Mouse (Mus musculus): ENCODE data around the gene Polr3f. TPM values are rescaled to one million over a fixed set of nuclear protein-coding genes. Genes with fewer than 3 reads are reported as not detected.

Polr3f gene
- polyA plus RNA-seq, 1 experiment from 2014 or later, result 26.4 TPM

DNA sequence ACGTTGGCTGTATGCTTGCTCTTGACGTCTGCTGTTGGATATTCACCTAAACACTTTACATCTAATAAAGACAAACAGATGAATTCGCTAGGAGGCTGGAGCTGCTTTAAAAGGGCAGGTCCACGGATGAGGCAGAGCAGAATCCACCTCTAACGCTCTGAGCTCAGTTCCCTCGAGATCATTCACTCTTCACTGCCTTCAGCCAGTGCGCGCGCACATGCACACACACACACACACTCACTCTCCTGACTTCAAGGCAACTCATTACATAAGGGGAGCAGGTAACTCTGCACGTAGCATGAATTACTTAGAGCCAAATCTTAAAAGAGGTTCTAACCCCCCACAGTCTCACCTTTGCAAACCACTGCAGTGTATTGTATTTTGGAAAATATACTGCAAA lies 1.7 kb upstream of the Polr3f start:
- Histone ChIP-seq H3K27ac (ENCODE audit: low read depth, low read length) (no peak overlapping the region), H3K4me2 (ENCODE audit: low read depth, low read length) (peak overlapping the region; percentile 49; the same call in 1 of the 2 replicates), H3K27me3 (ENCODE audit: control insufficient read depth, insufficient read depth, low read length) (no peaks in the 10 kb centered on the region), H3K36me3 (ENCODE audit: control insufficient read depth, insufficient read depth, low read length) (no peaks in the 10 kb centered on the region; the same call in 1 of the 2 replicates), H3K4me3 (ENCODE audit: low read depth, low read length) (peak overlapping the region; percentile 81; the same call in 1 of the 2 replicates), H3K9me3 (ENCODE audit: control insufficient read depth, low read length) (no peaks in the 10 kb centered on the region), H3K9ac (replicated peaks; ENCODE audit: low read depth, low read length) (no peak overlapping the region), H3K4me1 (ENCODE audit: control insufficient read depth, insufficient read depth, low read length) (peaks cover 8% of the 10 kb centered on the region; the same call in 1 of the 2 replicates)
- ATAC-seq (ENCODE audit: low read depth), result no peak
- WGBS, result 43% methylated on average over 10 of the region's 10 CpGs

GRCm38 (mm10) chr2:144527821-144528174 lies 280 bp downstream of the Polr3f start:
- no peaks in the 10 kb centered on the region for H3K9me3 ChIP-seq (ENCODE audit: control insufficient read depth, low read length)
- no peaks in the 10 kb centered on the region for H3K27me3 ChIP-seq (ENCODE audit: control insufficient read depth, insufficient read depth, low read length)
- under 1% methylated on average over 25 of the region's 25 CpGs for WGBS
- H3K4me1 ChIP-seq (ENCODE audit: control insufficient read depth, insufficient read depth, low read length), result peaks cover 8% of the 10 kb centered on the region; the same call in 1 of the 2 replicates
- H3K36me3 ChIP-seq (ENCODE audit: control insufficient read depth, insufficient read depth, low read length), result peaks cover under 1% of the 10 kb centered on the region; the same call in 1 of the 2 replicates
- peak overlapping the region; percentile 96 for H3K27ac ChIP-seq (ENCODE audit: low read depth, low read length)
- peak overlapping the region; percentile 49 for H3K4me2 ChIP-seq (ENCODE audit: low read depth, low read length)
- H3K4me3 ChIP-seq (ENCODE audit: low read depth, low read length), result peak overlapping the region; percentile 81
- peak overlapping the region; percentile 75 for H3K9ac ChIP-seq (replicated peaks; ENCODE audit: low read depth, low read length)
- peak; percentile 62 for ATAC-seq (ENCODE audit: low read depth)

DNA sequence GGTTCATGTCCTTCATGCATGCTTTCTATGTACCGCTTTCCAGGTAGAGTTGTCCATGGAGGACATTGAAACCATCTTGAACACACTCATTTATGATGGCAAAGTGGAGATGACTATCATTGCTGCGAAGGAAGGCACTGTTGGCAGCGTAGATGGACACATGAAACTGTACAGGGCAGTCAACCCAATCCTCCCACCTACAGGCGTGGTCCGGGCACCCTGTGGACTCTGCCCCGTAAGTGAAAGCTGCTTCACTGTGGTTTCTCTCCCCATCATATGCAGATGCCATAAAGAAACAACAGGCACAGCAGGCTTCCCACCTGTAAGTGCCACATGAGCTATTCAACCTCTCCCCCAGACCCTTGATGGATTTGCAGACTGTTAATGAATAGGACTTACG lies 9.6 kb downstream of the Polr3f start:
- H3K36me3 ChIP-seq (ENCODE audit: control insufficient read depth, insufficient read depth, low read length), result peaks cover 65% of the 10 kb centered on the region
- 96% methylated on average over 7 of the region's 7 CpGs for WGBS
- no peaks in the 10 kb centered on the region for H3K27me3 ChIP-seq (ENCODE audit: control insufficient read depth, insufficient read depth, low read length)
- no peaks in the 10 kb centered on the region for H3K4me1 ChIP-seq (ENCODE audit: control insufficient read depth, insufficient read depth, low read length)
- H3K9ac ChIP-seq (replicated peaks; ENCODE audit: low read depth, low read length), result no peak overlapping the region
- H3K4me2 ChIP-seq (ENCODE audit: low read depth, low read length), result no peak overlapping the region
- no peaks in the 10 kb centered on the region for H3K9me3 ChIP-seq (ENCODE audit: control insufficient read depth, low read length)
- no peak for ATAC-seq (ENCODE audit: low read depth)
- H3K27ac ChIP-seq (ENCODE audit: low read depth, low read length), result no peak overlapping the region
- no peak overlapping the region for H3K4me3 ChIP-seq (ENCODE audit: low read depth, low read length)

DNA sequence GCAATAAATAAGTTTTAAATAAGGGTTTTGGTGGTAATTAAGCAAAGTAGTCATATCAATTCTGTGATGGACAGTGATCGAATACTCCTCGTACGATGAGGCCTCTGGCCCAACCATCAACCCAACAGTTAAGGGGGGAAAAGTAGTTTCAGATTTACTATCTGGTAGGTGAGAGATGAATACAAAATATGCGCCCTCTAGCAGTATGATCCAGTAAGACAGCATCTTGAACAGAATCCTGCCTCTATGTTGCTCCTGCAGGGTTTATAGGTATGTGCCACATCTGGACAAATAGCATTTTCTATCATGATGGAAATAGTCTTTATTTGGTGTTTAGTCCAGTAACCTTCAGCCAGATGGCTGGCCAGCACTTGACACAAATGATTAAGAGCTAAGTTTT lies 13.7 kb downstream of the Polr3f start:
- ATAC-seq (ENCODE audit: low read depth), result no peak
- Histone ChIP-seq H3K27me3 (ENCODE audit: control insufficient read depth, insufficient read depth, low read length) (no peaks in the 10 kb centered on the region), H3K4me3 (ENCODE audit: low read depth, low read length) (no peak overlapping the region), H3K4me2 (ENCODE audit: low read depth, low read length) (no peak overlapping the region), H3K36me3 (ENCODE audit: control insufficient read depth, insufficient read depth, low read length) (peaks cover 58% of the 10 kb centered on the region), H3K9ac (replicated peaks; ENCODE audit: low read depth, low read length) (no peak overlapping the region), H3K4me1 (ENCODE audit: control insufficient read depth, insufficient read depth, low read length) (no peaks in the 10 kb centered on the region), H3K9me3 (ENCODE audit: control insufficient read depth, low read length) (no peaks in the 10 kb centered on the region), H3K27ac (ENCODE audit: low read depth, low read length) (no peak overlapping the region)
- WGBS, result 91% methylated on average over 4 of the region's 4 CpGs

- no peak for ATAC-seq (ENCODE audit: low read depth)
- peaks cover 48% of the 10 kb centered on the region for H3K36me3 ChIP-seq (ENCODE audit: control insufficient read depth, insufficient read depth, low read length)
- no peak overlapping the region for H3K4me3 ChIP-seq (ENCODE audit: low read depth, low read length)
- no peaks in the 10 kb centered on the region for H3K27me3 ChIP-seq (ENCODE audit: control insufficient read depth, insufficient read depth, low read length)
- no peaks in the 10 kb centered on the region for H3K4me1 ChIP-seq (ENCODE audit: control insufficient read depth, insufficient read depth, low read length)
- H3K4me2 ChIP-seq (ENCODE audit: low read depth, low read length), result no peak overlapping the region
- no peak overlapping the region for H3K27ac ChIP-seq (ENCODE audit: low read depth, low read length)
- no peaks in the 10 kb centered on the region for H3K9me3 ChIP-seq (ENCODE audit: control insufficient read depth, low read length)
- WGBS, result 90% methylated on average over 6 of the region's 6 CpGs
- no peak overlapping the region for H3K9ac ChIP-seq (replicated peaks; ENCODE audit: low read depth, low read length)
Observed at GRCm38 (mm10) chr2:144543670-144544069, 16.2 kb downstream of the Polr3f start.

GRCm38 (mm10) chr2:144544630-144545029 lies 17.1 kb downstream of the Polr3f start:
- ATAC-seq (ENCODE audit: low read depth), result no peak
- Histone ChIP-seq H3K27ac (ENCODE audit: low read depth, low read length) (no peak overlapping the region), H3K27me3 (ENCODE audit: control insufficient read depth, insufficient read depth, low read length) (no peaks in the 10 kb centered on the region), H3K4me2 (ENCODE audit: low read depth, low read length) (no peak overlapping the region), H3K9ac (replicated peaks; ENCODE audit: low read depth, low read length) (no peak overlapping the region), H3K36me3 (ENCODE audit: control insufficient read depth, insufficient read depth, low read length) (peaks cover 40% of the 10 kb centered on the region), H3K9me3 (ENCODE audit: control insufficient read depth, low read length) (no peaks in the 10 kb centered on the region), H3K4me1 (ENCODE audit: control insufficient read depth, insufficient read depth, low read length) (no peaks in the 10 kb centered on the region), H3K4me3 (ENCODE audit: low read depth, low read length) (no peak overlapping the region)
- WGBS, result 85% methylated on average over 6 of the region's 6 CpGs

- H3K4me3 ChIP-seq (ENCODE audit: low read depth, low read length), result no peak overlapping the region
- 96% methylated on average over 2 of the region's 2 CpGs for WGBS
- no peaks in the 10 kb centered on the region for H3K9me3 ChIP-seq (ENCODE audit: control insufficient read depth, low read length)
- H3K9ac ChIP-seq (replicated peaks; ENCODE audit: low read depth, low read length), result no peak overlapping the region
- ATAC-seq (ENCODE audit: low read depth), result no peak
- H3K27me3 ChIP-seq (ENCODE audit: control insufficient read depth, insufficient read depth, low read length), result no peaks in the 10 kb centered on the region
- H3K27ac ChIP-seq (ENCODE audit: low read depth, low read length), result no peak overlapping the region
- H3K4me2 ChIP-seq (ENCODE audit: low read depth, low read length), result no peak overlapping the region
- peaks cover 36% of the 10 kb centered on the region for H3K36me3 ChIP-seq (ENCODE audit: control insufficient read depth, insufficient read depth, low read length)
- peaks cover 3% of the 10 kb centered on the region; the same call in 1 of the 2 replicates for H3K4me1 ChIP-seq (ENCODE audit: control insufficient read depth, insufficient read depth, low read length)
Observed at GRCm38 (mm10) chr2:144545061-144545460, 17.5 kb downstream of the Polr3f start.

- no peak for ATAC-seq (ENCODE audit: low read depth)
- 63% methylated on average over 1 of the region's 1 CpGs for WGBS
- Histone ChIP-seq H3K4me1 (ENCODE audit: control insufficient read depth, insufficient read depth, low read length) (peaks cover 3% of the 10 kb centered on the region; the same call in 1 of the 2 replicates), H3K9me3 (ENCODE audit: control insufficient read depth, low read length) (no peaks in the 10 kb centered on the region), H3K27ac (ENCODE audit: low read depth, low read length) (no peak overlapping the region), H3K4me3 (ENCODE audit: low read depth, low read length) (no peak overlapping the region), H3K36me3 (ENCODE audit: control insufficient read depth, insufficient read depth, low read length) (peaks cover 34% of the 10 kb centered on the region), H3K4me2 (ENCODE audit: low read depth, low read length) (no peak overlapping the region), H3K9ac (replicated peaks; ENCODE audit: low read depth, low read length) (no peak overlapping the region), H3K27me3 (ENCODE audit: control insufficient read depth, insufficient read depth, low read length) (no peaks in the 10 kb centered on the region)
Observed at GRCm38 (mm10) chr2:144545481-144545880, 18.0 kb downstream of the Polr3f start.

DNA sequence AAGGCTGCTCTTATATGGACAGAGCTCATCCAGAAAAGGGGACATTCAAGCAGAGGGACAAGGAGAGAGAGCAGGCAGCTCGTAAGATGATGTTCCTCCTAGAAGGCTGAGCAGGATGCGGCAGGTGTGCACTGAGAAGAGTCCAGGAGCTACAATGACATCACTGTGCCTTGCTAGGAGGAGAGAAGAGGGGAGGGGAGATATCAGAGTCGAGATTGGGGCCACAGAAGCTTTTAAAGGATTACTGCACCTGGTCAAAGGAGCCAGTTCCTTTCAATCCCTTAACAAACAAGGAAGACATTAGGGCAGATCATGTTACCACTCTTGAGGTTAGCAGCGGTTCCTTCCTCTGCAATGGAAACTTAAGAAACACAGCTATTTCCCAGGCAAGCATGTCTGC lies 20.0 kb downstream of the Polr3f start:
- Histone ChIP-seq H3K4me1 (ENCODE audit: control insufficient read depth, insufficient read depth, low read length) (peaks cover 3% of the 10 kb centered on the region; the same call in 1 of the 2 replicates), H3K4me3 (ENCODE audit: low read depth, low read length) (no peak overlapping the region), H3K4me2 (ENCODE audit: low read depth, low read length) (no peak overlapping the region), H3K36me3 (ENCODE audit: control insufficient read depth, insufficient read depth, low read length) (peaks cover 25% of the 10 kb centered on the region), H3K27ac (ENCODE audit: low read depth, low read length) (no peak overlapping the region), H3K9me3 (ENCODE audit: control insufficient read depth, low read length) (no peaks in the 10 kb centered on the region), H3K27me3 (ENCODE audit: control insufficient read depth, insufficient read depth, low read length) (no peaks in the 10 kb centered on the region), H3K9ac (replicated peaks; ENCODE audit: low read depth, low read length) (no peak overlapping the region)
- 78% methylated on average over 4 of the region's 4 CpGs for WGBS
- ATAC-seq (ENCODE audit: low read depth), result no peak

Measured in neural tube, embryonic 14.5 days (tissue).